Mouse (Mus musculus) embryonic facial prominence, embryonic 13.5 days (tissue): ENCODE data around the gene Sema3e. TPM values are rescaled to one million over a fixed set of nuclear protein-coding genes. Genes with fewer than 3 reads are reported as not detected.

ENCODE experiments used
- ATAC-seq: fragments of 200-750 bp; cut with Nextera tagmentation; 2 replicates; pipeline ENCODE4 v1.8.0; 2017; ENCODE audit warnings: low read depth; ENCODE audit not compliant: insufficient number of reproducible peaks, insufficient read depth, low FRiP score, low TSS enrichment
- H3K27ac ChIP-seq: fragments of 300-500 bp; sonication (generic); 2 replicates; pipeline ENCODE4 v1.5.1; 2015; ENCODE audit warnings: moderate library complexity, mild to moderate bottlenecking, inconsistent platforms
- H3K27me3 ChIP-seq: fragments of 300-500 bp; sonication (generic); 2 replicates; pipeline ENCODE4 v1.6.1; 2015; ENCODE audit warnings: mild to moderate bottlenecking, inconsistent platforms
- H3K36me3 ChIP-seq: fragments of 300-500 bp; sonication (generic); 2 replicates; pipeline ENCODE4 v1.6.1; 2015; ENCODE audit warnings: mild to moderate bottlenecking, inconsistent platforms
- H3K4me1 ChIP-seq: fragments of 300-500 bp; sonication (generic); 2 replicates; pipeline ENCODE4 v1.6.1; 2015; ENCODE audit warnings: inconsistent platforms
- H3K4me2 ChIP-seq: fragments of 300-500 bp; sonication (generic); 2 replicates; pipeline ENCODE4 v1.6.1; 2015; ENCODE audit warnings: moderate library complexity, mild to moderate bottlenecking, inconsistent platforms
- H3K4me3 ChIP-seq: fragments of 300-500 bp; sonication (generic); 2 replicates; pipeline ENCODE4 v1.5.1; 2015; ENCODE audit warnings: mild to moderate bottlenecking, inconsistent platforms
- H3K9ac ChIP-seq: fragments of 300-500 bp; sonication (generic); 2 replicates; pipeline ENCODE4 v1.6.1; 2015; ENCODE audit warnings: mild to moderate bottlenecking, inconsistent platforms
- H3K9me3 ChIP-seq: fragments of 300-500 bp; sonication (generic); 2 replicates; pipeline ENCODE4 v1.6.1; 2016; ENCODE audit warnings: inconsistent platforms
- WGBS: fragments of 180-500 bp; shearing (Covaris S2); methylation state at CpG from one replicate; pipeline ENCODE4 v1.1.7; 2015; ENCODE audit warnings: mixed read lengths; 5-methylcytosine and 5-hydroxymethylcytosine counted together
- polyA plus RNA-seq: library from polyadenylated mRNA; unstranded; fragments of >200 nt; fragmentation: Nextera tagmentation; extraction: Ambion mirVana; gene quantifications from 2 replicates; pipeline ENCODE4 v1.2.1, GENCODE M21; 2015

Gene Sema3e
- polyA plus RNA-seq, 1 experiment from 2014 or later = 6.2 TPM

- Histone ChIP-seq H3K4me3 (no peak overlapping the region), H3K4me2 (no peak overlapping the region), H3K27ac (no peak overlapping the region), H3K9me3 (no peaks in the 10 kb centered on the region), H3K4me1 (no peaks in the 10 kb centered on the region), H3K9ac (no peak overlapping the region), H3K27me3 (no peaks in the 10 kb centered on the region), H3K36me3 (no peaks in the 10 kb centered on the region)
- no peak for ATAC-seq
- WGBS = 89% methylated on average over 6 of the region's 6 CpGs
These were observed 199.4 kb downstream of the Sema3e start for GRCm38 (mm10) chr5:14224509-14224908.

- WGBS = 65% methylated on average over 3 of the region's 3 CpGs
These were observed 206.0 kb downstream of the Sema3e start for GRCm38 (mm10) chr5:14231027-14231426.

DNA sequence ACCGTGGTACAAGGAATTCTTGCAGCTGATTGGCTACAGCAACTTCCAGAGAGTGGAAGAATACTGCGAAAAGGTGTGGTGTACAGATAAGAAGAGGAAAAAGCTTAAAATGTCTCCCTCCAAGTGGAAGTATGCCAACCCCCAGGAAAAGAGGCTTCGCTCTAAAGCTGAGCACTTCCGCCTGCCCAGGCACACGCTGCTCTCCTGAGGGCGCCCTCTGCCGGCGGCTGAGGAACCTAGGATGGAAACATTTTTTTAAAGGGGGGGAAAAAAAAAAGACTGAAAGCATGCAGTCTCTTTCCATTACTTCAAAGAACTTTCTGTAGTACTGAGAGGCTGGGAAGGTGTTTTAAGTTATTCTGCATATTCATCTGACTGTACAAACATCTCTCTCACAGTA is 227.5 kb downstream of the Sema3e start:
- H3K4me1 ChIP-seq = 0 out of 2 replicates have a peak, but pooled peaks cover 3% of the 10 kb centered on the region
- no peak overlapping the region for H3K27ac ChIP-seq
- no peaks in the 10 kb centered on the region for H3K36me3 ChIP-seq
- H3K9ac ChIP-seq = no peak overlapping the region
- no peak overlapping the region for H3K4me2 ChIP-seq
- WGBS = 41% methylated on average over 8 of the region's 8 CpGs
- ATAC-seq = no peak
- no peaks in the 10 kb centered on the region for H3K9me3 ChIP-seq
- H3K4me3 ChIP-seq = no peak overlapping the region
- H3K27me3 ChIP-seq = no peaks in the 10 kb centered on the region

More at GRCm38 (mm10) chr5:14231027-14231426, 206.0 kb downstream of the Sema3e start:
- Histone ChIP-seq H3K27me3 (no peaks in the 10 kb centered on the region), H3K36me3 (no peaks in the 10 kb centered on the region), H3K27ac (peak overlapping the region; percentile 34; the same call in 1 of the 2 replicates), H3K4me1 (no peaks in the 10 kb centered on the region), H3K4me3 (no peak overlapping the region), H3K9ac (no peak overlapping the region), H3K9me3 (no peaks in the 10 kb centered on the region), H3K4me2 (no peak overlapping the region)
- ATAC-seq = no peak

DNA sequence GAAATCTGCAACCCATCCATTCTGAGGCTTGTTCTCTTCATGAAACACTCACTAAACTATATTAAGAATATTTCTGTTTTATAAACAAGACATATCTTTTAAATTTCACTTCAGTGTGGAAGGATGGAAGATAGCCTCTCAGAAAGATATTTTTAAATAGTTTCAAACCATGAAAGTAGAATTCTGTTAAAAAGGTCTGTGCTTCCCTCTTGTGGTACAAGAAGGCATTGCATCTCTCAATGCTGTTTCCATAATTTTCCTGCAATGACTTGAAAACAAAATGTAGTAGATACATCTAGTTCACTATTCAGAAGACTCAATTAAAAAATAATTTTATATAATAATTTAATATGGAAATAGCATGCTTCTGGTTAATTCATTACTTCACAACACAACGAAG is 228.3 kb downstream of the Sema3e start:
- no peak overlapping the region for H3K27ac ChIP-seq
- no peaks in the 10 kb centered on the region for H3K36me3 ChIP-seq
- no peak for ATAC-seq
- H3K4me3 ChIP-seq = no peak overlapping the region
- H3K27me3 ChIP-seq = no peaks in the 10 kb centered on the region
- H3K4me1 ChIP-seq = 0 out of 2 replicates have a peak, but pooled peaks cover 3% of the 10 kb centered on the region
- H3K4me2 ChIP-seq = no peak overlapping the region
- H3K9ac ChIP-seq = no peak overlapping the region
- H3K9me3 ChIP-seq = no peaks in the 10 kb centered on the region
- WGBS = 56% methylated on average over 1 of the region's 1 CpGs

DNA sequence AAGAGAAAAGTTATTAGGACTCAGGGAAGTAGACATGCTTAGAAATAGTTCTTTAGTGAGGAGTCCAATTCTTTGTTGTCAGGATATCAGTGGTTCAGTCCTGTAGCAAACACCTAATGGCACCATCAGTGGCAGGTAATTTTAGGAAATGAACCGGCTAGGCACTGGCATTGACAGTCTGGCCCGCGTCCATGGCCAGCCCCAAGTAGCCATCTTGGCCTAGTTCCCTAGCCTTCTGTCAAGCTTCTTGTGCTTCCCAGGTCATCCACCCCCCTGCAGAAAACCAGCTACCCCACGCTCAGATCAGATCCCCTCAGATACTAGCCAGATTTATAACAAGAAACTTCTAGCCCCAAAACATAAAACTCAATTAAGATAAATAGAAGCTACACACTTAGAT is 235.1 kb downstream of the Sema3e start:
- H3K4me2 ChIP-seq = no peak overlapping the region
- no peak overlapping the region for H3K27ac ChIP-seq
- no peaks in the 10 kb centered on the region for H3K4me1 ChIP-seq
- no peak overlapping the region for H3K9ac ChIP-seq
- no peak for ATAC-seq
- H3K27me3 ChIP-seq = no peaks in the 10 kb centered on the region
- 87% methylated on average over 4 of the region's 4 CpGs for WGBS
- H3K4me3 ChIP-seq = no peak overlapping the region
- no peaks in the 10 kb centered on the region for H3K36me3 ChIP-seq
- no peaks in the 10 kb centered on the region for H3K9me3 ChIP-seq

GRCm38 (mm10) chr5:14267400-14267799 is 242.3 kb downstream of the Sema3e start:
- ATAC-seq = no peak
- H3K27me3 ChIP-seq = no peaks in the 10 kb centered on the region
- H3K36me3 ChIP-seq = no peaks in the 10 kb centered on the region
- no peaks in the 10 kb centered on the region for H3K4me1 ChIP-seq
- no peak overlapping the region for H3K9ac ChIP-seq
- 72% methylated on average over 2 of the region's 2 CpGs for WGBS
- no peak overlapping the region for H3K4me2 ChIP-seq
- H3K27ac ChIP-seq = no peak overlapping the region
- H3K4me3 ChIP-seq = no peak overlapping the region
- no peaks in the 10 kb centered on the region for H3K9me3 ChIP-seq

Other genes with a start within 250 kb of the Sema3e start
- gene Speer3, start 233.7 kb upstream of the Sema3e start, polyA plus RNA-seq = not detected in 2 replicates